Mouse (Mus musculus) thymus, postnatal 0 days (tissue): ENCODE results near the gene Cd6. TPM values are rescaled to one million over a fixed set of nuclear protein-coding genes. Genes with fewer than 3 reads are reported as not detected.

Experiments used
- DNase-seq: peaks from one replicate; pipeline ENCODE4 v3.0.0-alpha.2; 2015; ENCODE audit warnings: low spot score
- polyA plus RNA-seq: library from polyadenylated mRNA; unstranded; fragments of >200 nt; fragmentation: Nextera tagmentation; extraction: Ambion mirVana; gene quantifications from 2 replicates; pipeline ENCODE4 v1.2.1, GENCODE M21; 2015

Cd6 gene
- 141 and 145 TPM in 2 replicates for polyA plus RNA-seq

DNA sequence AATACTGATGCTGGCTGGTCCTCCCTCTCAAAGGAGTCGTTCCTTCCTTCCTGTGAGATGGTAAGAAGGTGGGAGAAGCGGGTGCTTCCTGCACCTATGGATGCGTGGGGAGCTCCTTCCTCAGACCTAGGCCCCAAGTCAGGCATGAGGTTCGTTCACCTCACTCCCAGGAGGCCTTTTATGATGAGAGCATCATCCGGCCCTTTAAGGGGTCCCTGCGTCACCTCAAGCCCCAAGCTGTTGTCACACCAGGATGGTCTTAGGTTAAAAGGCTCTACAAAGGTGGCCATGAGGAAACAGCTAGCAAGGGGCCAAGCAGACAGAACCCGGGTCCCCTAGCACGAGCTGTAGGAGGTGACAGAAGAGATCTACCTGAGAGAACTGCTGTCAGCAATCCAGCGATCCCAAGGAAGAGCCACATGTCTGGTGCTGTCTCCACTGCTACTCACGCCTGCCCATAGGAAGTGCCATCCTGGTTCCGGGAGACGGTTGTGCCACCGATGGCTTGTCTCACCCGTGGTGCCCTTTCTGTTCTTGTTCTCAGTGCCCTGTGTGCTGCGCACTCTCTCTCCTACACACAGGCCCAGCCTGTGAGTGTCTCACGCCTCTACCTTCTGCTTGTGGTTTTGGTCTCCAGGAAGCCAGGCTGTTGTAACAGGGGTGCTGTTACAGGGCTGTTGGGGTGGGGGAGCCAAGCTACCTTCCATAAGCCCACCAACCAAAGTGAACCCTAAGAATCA, at the start of gene Cd6:
Gene Cd6 (minus strand): TSS at position 623 of the 740 bp plus-strand sequence.
- DNase-seq = peak; percentile 74

DNA sequence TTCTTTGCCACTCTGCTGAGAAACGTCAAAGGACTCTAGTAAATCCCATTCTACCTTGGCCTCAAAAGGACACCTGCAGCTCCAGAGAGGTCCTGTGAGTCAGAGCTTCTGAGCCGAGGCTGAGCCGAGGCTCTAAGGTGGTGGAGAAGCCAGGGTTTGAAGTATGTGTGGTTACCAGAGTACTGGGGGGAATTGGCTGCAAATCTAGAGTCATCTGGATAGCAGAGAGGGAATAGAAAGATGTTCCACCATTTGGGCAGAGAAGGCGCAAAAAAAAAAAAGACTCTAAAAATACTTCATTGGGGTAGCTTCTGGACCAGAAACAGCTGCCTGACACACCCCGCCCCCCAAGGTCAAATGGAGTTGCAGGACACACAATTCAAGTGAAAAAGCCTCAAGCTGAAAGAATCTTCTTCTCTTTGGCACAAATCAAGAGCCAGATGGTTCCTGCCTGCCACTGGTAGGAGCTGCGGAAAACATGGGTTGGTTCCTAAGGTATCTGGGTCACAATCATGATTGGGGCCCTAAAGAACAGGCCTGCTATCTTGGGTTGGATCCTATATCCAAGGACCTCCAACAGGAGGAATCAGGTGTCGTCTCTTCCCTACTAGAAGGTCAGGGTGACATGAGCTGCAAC, 48.5 kb upstream of the Cd6 start:
- DNase-seq = no peak

DNA sequence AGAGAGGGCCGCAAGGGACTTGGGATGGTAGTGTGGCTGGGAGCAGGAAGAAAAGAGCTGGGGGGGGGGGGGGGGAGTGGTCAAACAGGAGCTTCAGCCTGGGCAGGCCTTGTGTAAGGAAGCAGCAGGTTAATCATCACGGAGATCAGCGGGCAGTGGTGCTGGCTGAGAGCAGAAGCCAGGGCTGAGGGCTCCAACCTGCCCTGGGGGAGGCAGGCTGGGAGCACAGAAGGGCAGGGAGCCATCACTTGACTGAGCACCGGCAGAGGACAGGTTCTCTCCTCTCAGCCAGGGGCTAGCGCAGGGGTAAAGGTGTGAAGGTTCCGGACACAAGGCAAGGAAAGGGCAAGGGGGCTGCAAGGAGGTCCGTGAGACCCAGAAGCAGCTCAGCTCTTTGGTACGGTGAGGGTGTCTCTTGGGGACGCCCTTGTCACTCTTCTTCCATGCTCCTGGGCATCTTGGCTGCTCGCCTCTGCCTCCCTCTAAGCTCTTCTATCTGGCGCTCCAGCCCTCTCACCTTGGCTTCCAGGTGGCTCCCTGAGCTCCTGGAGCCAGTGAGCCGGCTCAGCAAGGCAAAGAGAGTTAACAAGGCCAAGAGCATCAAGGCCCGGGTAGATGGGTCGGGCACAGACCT, 41.6 kb upstream of the Cd6 start:
- no peak for DNase-seq

DNA sequence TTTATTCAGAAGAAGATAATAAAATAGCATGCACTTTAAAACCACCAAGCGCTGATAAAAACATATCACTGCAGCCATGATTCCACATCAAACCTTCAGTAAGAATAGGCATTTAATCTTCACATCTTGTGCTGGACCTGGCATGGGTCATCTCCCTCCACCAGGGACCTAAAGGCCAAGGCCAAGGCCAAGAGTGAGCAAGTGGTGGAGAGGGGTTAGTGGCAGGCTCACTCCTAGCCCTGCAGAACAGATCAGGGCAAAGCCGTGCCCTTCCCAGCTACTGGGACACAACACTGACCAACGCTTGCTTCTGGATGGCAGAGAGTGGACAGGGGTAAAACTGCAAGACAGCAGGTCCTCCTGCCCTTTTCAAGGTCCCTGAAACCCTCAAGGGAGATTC, 40.8 kb upstream of the Cd6 start:
- no peak for DNase-seq

DNA sequence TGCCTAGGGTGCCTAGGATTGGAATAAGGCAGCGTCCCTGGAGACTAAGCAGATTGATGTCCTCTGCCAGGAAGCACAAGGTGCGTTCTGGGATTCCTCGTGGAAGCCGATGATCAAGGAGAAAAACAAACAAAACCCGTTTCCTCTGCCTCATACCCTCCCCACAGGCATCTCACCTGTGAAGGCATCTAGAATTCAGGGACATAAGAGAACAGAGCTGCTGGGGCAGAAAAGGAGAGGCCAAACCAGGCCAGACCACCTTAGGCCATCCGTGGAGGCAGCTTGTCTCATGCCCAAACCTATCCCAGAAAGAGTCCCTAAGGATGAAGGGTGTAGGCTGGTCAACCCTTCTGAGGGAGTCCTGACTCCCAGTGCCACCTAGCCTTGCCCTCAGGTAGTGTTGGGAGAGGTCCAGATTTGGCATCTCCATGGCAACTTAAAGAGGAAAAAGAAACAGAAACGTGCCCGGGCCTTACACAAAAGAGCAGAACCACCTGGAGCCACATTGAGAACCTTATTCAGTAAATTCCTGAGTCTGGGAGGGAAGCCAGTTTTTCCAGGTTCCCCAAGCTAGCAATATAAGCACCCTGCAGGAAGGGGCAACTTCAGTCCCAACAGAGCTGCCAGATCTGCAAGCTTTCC, 40.1 kb upstream of the Cd6 start, which contains the start of gene Tmem132a:
Gene Tmem132a (minus strand): TSS at position 55 of the 642 bp plus-strand sequence.
- no peak for DNase-seq

DNA sequence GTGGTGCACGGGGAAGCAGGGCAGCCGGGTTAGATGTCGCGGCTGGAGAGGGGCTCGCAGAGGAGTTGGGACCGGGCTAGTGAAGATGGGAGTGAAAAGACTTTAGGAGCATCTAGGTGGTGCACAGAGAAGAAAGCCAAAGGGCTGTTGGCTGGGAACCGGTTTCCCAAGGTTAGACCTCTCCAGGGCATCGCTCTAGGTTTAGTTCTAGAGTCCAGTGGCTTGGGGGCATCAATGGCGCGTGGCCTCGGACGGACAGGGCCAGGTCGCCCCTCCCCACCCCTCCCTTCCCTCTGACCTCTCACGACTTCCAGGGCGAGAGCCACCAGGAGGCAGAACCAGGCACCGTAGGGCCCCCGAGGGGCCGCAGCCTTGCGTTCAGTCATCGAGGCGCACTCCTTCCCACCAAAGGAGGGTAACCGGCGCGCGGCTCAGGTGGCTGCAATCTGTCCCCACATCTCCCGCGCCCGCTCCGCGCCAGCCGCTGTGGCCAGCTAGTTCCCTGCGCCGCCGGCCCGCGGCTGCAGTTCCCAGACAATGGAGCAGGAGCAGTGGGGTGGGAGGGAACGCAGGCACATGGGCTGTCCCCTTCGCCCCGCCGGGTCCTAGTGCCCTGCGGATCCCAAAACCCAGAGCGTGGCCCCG, 39.5 kb upstream of the Cd6 start:
- peak; percentile 31 for DNase-seq

DNA sequence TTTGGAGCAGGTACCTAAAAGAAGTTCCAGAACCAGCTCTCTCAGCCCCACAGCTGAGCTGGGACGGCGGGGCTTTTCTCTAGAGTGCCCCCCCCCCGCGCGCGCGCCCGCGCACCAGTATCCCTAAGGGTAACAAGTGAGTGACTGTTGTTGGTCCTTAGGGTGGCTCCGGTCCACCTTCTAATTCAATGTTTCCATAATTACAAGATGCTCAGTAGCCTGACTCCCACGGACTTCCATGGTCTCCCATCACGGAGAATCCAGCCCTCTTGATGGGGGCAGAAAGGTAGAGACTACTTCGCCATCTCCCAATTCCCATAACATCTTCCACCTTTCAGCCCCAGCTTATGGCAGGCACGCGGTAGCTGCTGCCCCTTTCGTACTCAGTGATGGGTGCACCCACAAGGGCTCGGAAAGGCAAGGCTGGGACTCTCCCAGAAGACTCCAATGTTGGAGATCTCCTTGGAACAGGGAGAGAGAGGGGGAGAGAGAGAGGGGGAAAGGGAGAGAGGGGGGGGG, 38.8 kb upstream of the Cd6 start:
- DNase-seq = no peak

DNA sequence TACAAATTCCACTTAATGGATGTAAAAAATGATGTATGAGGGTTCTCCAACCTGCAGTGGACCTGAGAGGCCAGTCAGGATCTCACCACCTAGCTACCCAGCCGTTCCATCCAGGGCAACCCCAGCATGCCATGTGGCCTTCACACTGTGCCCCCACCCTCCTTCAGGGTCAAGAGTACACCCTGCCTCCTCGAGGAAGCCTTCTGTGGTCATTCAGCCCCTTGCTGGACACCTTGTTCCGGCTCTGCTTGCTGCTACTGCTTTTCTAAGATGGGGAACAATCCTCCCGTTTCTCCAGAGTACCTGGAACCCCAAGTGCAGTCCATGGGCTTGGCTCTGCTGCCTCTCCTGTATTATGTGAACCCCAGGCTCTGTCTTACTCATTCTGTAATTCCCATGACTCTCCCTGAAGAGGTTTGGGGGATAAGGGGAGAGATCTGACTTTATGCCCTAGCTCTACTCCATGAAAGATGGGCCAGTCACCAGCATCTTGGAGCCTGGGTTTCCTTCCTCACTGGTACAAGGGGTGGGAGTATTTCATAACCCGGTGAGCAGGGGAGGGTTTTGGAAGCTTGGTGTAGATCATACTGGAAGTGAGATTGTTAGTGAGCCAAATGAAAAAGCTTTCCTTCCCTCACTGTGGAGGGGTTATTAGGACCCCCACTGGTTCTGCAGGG, 38.2 kb upstream of the Cd6 start:
- DNase-seq = no peak

DNA sequence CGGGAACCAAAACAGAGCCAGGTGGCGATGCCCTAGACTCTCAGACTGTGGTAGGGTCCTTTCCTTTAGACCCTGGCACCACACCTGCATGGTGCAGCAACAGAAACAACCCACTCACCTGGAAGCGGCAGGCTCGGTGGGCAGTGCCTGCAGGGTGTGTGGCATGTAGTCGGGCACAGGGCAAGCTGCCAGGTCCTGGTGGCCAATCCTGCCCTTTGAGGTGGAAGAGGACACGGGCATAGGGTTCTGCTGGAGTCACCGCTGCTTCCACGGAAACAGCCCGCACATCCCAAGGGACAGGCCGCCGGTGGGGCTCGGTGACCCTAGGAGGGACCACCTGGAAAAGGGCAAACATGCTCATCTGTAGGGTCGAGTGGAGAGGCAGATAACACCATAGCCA, 36.5 kb upstream of the Cd6 start:
- DNase-seq = no peak

DNA sequence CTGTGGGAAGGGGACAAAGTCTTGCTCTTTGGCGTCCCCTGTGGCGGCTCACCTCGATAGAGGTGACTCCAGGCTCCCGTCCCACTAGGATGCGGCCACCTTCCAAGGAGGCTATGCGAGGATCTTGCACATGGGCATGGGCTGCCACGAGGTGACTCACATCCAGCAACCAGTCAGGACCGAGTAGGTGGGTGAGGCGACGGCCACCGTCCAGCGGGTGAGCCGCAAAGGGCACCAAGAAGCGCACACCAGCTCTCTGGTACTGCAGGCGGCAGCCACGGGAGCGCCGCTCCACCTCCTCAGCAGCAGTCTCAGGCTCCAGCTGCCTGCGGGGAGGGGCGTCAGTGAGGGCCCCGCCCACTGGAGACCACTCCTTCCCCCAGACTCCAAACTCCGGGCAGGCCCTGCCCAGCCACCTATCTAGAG, 30.2 kb upstream of the Cd6 start:
- no peak for DNase-seq

DNA sequence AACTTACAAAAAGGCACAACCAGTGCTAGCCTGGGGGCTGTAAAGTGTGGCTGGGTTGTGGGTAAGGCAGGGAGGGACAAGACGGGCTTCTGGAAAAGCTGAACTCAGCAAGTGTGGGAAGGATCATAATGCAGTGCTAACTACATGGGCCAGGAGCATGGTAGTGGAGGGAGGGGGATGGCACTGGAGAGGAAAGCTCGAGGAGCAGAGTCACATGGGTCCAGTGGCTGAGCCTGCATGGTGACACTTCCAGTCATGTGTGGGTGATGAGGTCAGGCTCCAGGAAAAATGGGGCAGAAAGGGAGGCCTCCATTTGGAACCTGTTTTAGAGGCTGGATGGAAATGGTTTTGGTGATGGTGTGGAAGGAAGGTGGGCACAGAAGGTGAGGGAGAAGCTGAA, 26.7 kb upstream of the Cd6 start:
- DNase-seq = no peak

DNA sequence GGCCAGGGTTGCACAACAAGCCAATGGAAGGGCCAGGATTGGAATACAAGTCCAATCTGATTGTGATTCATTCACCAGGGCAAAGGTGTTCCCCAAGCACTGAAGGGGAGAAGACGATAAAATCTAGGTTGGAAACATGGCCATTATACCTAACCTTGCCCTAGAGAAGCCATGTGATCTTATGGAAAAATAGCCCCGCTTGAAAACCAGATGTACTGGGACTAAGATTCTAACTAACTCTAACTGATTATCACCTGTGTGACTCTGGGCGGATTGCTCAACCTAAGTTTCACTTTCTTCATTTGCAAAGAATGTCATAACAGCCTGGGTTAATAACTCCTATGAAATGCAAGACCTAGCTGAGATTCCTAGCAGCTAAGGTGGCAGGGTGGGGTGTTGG, 25.6 kb upstream of the Cd6 start:
- DNase-seq = no peak

DNA sequence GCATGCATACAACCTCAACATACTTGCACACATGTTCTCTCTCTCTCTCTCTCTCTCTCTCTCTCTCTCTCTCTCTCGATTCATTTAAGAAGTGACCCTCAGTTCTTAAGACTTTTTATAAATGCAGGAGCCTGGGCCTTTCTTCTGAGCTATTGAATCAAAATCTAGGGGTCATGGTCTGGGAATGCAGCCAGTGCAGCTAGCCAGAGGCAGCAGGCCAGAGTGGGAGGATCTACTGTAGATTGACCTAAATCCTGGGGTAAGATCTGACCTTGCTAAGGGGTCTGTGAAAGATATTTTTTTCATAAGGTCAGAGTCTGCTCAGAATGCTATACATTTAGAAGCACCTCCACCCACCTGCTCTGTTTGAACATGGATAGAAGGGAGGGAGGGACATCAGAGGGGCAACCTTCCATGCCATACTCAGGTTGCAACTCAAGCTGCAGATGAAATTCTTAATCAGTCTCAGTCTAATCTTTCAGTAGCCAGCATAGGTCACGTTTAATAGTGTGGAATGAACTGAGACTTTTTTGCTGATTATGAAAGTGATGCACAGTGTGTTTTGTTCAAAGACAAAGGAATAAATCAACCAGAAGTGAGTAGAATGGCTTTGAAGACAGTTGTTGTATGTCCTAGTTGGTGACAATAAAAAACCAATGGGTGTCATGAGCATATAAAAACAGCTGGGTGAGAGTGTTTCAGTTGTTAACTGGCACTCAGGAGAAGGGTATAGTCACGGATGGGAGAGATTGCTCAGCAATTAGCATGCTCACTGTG, 17.6 kb upstream of the Cd6 start:
- no peak for DNase-seq

DNA sequence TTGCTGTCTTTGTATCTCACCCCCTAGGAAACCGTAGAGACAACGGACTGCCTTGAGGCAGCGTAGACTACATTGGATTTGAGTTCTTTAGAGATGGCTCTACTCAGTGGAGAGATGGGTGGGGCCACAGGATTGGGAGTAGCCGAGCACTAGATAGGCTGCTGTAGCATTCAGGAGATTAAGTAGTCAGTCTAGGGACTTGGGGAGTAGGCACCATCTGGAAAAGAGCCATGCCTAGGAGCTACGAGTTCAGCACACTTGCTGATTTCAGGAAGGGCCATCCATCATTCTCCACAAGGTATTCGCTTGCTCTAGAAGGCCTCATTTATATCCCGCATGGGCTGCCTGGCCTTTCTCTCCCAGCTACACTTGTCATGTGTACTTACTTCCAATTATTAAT, 16.3 kb upstream of the Cd6 start:
- DNase-seq = no peak

DNA sequence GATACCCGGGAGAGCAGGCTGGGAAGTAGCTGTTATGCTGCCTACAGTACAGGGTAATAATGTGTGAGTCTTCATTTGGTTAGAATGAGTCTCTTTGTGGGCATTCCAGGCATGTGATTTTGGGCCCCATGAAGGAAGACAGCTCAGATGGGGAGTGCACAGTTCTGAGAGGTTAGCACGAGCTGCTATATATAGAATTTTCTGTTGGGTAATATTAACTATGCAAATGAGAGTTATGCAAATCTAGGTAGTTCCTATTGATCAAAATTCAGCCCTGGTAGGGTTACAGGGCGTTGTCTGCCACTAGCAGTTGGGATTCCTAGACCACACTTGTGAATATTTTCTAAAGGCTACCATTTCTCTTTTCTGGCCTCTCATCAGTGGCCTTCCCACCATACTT, 15.6 kb upstream of the Cd6 start:
- DNase-seq = no peak

DNA sequence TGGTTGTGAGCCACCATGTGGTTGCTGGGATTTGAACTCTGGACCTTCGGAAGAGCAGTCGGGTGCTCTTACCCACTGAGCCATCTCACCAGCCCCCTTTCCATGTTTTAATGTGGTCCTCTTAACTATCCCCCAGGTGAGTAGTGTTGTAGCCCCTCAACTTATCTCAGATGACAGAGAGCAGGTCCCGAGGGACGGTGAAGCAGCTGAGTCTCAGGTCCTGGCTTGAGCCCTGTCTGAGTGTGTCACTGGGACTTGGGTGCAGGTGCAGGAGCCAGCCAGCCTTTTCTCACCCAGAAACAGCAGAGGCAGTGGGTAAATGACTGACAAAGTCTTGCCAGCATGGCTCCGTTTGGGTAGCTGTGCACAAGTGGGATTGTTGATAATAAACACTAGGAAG, 14.3 kb upstream of the Cd6 start:
- DNase-seq = no peak

DNA sequence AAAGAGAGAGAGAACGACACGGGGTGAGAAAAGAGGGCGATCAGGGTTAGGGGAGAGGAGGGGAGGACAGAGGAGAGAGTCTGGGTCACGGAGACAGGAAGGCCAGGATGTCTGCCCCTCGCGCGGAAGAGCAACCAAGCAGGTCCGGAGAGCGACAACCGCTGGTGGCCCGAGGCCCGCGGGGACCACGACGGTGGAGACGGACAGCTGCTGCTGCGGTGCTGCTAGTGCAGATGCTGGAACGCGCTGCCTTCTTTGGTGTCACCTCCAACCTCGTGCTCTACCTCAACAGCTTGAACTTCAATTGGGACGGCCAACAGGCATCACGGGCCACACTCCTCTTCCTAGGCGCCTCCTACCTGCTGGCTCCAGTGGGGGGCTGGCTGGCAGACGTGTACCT, 13.1 kb upstream of the Cd6 start:
- no peak for DNase-seq

DNA sequence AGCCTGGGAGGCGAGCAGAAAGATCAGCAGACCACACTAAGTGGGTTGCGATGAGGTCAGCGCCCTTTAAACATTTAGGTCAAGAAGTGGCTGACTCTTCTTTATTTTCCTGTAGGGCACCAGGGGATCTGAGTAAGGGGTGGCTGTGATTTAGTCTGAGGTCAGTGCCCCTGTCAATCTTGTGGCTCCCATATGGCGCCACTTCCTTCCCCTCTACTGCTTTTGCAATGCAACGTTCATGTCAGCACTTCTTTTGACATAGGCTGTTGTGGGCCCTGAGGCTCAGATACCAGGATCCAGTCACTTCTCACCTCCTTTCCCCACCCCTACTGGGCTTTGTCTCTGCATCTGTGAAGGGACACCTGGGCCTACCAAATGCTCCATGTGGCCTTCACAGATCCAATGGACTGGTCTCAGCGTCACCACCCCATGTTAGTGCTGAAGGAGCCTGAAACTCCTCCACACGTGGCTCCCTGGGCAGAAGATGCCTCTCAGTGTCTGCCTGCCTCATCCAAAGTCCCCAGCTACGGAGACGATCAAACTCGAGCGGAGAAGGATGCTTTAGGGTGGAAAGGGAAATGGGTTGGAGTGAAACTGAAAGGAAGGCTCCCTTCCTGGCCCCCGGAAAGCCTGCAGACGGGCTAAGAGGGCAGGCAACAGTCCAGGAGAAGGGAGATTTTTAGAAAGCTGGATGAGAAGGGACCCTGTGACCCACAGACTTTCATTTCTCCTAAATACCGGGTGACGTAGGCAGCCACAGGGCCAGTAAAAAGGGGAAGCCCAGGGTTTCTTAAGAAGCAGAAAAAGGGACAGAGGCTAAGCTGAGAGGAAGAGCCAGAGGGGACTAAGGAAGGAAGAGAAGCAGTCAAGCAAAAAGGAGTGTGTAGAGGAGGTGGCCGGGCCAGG, 12.1 kb upstream of the Cd6 start:
- peak; percentile 14 for DNase-seq
